In genomic region chr16:11322409-11323323, GRCm38 (mm10) we compare ENCODE assay signal across 8 mouse cellular contexts. TPM values are rescaled to one million over a fixed set of nuclear protein-coding genes. Genes with fewer than 3 reads are reported as not detected.
DNase-seq lines count a peak whose midpoint lies in the region; ATAC-seq and TF ChIP-seq lines count a peak whose summit lies in the region.

Gene Snx29 (plus strand): TSS chr16:11322908.

- H3K9ac ChIP-seq in lung, postnatal 0 days (replicated peaks; ENCODE audit: low read depth), result peak within 1 kb of the TSS; percentile 68

- peak within 1 kb of the TSS; percentile 91 for H3K27ac ChIP-seq in hindbrain, embryonic 10.5 days
- H3K27ac ChIP-seq in lung, postnatal 0 days (ENCODE audit: low read length), result peak within 1 kb of the TSS; percentile 71

- no peaks in the 10 kb centered on the region for H3K27me3 ChIP-seq in hindbrain, embryonic 10.5 days (ENCODE audit: insufficient read depth, poor library complexity, severe bottlenecking)
- H3K27me3 ChIP-seq in lung, postnatal 0 days (replicated peaks; ENCODE audit: insufficient read depth, low read length), result no peaks in the 10 kb centered on the region

- peak; percentile 56 for DNase-seq in MEL-GATA-1-ER (ENCODE audit: extremely low read depth, low read depth)
- DNase-seq in cerebellum, adult 8-10 months, result peak; percentile 99
- DNase-seq in hindbrain, embryonic 10.5 days (ENCODE audit: low spot score), result peak; percentile 96
- DNase-seq in layer of hippocampus, adult 9-11 months, result peak; percentile 96
- peak; percentile 94 for DNase-seq in lung, postnatal 0 days (ENCODE audit: low spot score)
- peak; percentile 98 for DNase-seq in ovary, postnatal 14 days (ENCODE audit: low spot score)
- DNase-seq in thymus, postnatal 14 days, result peak; percentile 98

- H3K4me2 ChIP-seq in lung, postnatal 0 days (replicated peaks; ENCODE audit: low read depth, low read length), result peak within 1 kb of the TSS; percentile 70

- TF ChIP-seq EP300 in lung, postnatal 0 days (IDR thresholded peaks at IDR 0.05), result 0 out of 2 replicates have a peak, but pooled peaks have one; percentile 18

- H3K4me3 ChIP-seq in hindbrain, embryonic 10.5 days, result peak within 1 kb of the TSS; percentile 88
- H3K4me3 ChIP-seq in lung, postnatal 0 days (ENCODE audit: low read depth, low read length), result peak within 1 kb of the TSS; percentile 73

- peaks cover 18% of the 10 kb centered on the region for H3K4me1 ChIP-seq in hindbrain, embryonic 10.5 days (replicated peaks)
- H3K4me1 ChIP-seq in lung, postnatal 0 days (ENCODE audit: insufficient read depth, low read depth, low read length), result no peaks in the 10 kb centered on the region

- 5% methylated on average over 61 of the region's 61 CpGs for WGBS in hindbrain, embryonic 10.5 days
- 5% methylated on average over 58 of the region's 61 CpGs for WGBS in lung, postnatal 0 days

- TF ChIP-seq CTCF in lung, postnatal 0 days (IDR thresholded peaks at IDR 0.05), result peak; percentile 35

- no peaks in the 10 kb centered on the region for H3K36me3 ChIP-seq in hindbrain, embryonic 10.5 days
- H3K36me3 ChIP-seq in lung, postnatal 0 days (ENCODE audit: insufficient read depth, low read length), result no peaks in the 10 kb centered on the region

- ATAC-seq in frontal cortex, adult (ENCODE audit: low TSS enrichment), result peak; percentile 96
- ATAC-seq in lung, postnatal 0 days, result peak; percentile 99

- no peaks in the 10 kb centered on the region for H3K9me3 ChIP-seq in hindbrain, embryonic 10.5 days
- no peaks in the 10 kb centered on the region for H3K9me3 ChIP-seq in lung, postnatal 0 days (ENCODE audit: low read length)

RNA-seq across cellular contexts. Expression of gene Snx29, which starts in this region (rescaled TPM):
- 11.5 and 14.9 TPM in 2 replicates for polyA plus RNA-seq in hindbrain, embryonic 10.5 days (2016; fragmentation: Nextera tagmentation; extraction: Ambion mirVana)
- 10.0 and 10.5 TPM in 2 replicates for polyA plus RNA-seq in lung, postnatal 0 days (2015; fragmentation: Nextera tagmentation; extraction: Ambion mirVana)

Comparison
In these comparisons a context has a peak if more than half of its experiments do, and no peak if none do; other contexts are left out.
1. Peak in every context shown above with its lines: DNase-seq, ATAC-seq, H3K4me3 ChIP-seq and H3K27ac ChIP-seq.